Mouse (Mus musculus): ENCODE results near the gene Kcnj8.

- TF ChIP-seq JUND (IDR thresholded peaks at IDR 0.05; ENCODE audit: low read depth, low read length) = no peak
- TF ChIP-seq MYC (IDR thresholded peaks at IDR 0.05; ENCODE audit: low read depth, low read length) = no peak
- no peak for TF ChIP-seq POLR2A (IDR thresholded peaks at IDR 0.05; ENCODE audit: control insufficient read depth in 1 of 2, insufficient read depth in 1 of 2, low read depth in 1 of 2, low read length in 2 of 2, poor library complexity in 1 of 2)
- no peak for TF ChIP-seq ZC3H11A (IDR thresholded peaks at IDR 0.05; ENCODE audit: low read depth, low read length)
Observed at GRCm38 (mm10) chr6:142558772-142559679, 12.4 kb downstream of the Kcnj8 start.

Data from MEL (cell line).